Mouse (Mus musculus) heart, adult 2 months (tissue): Measurements from ENCODE around the gene Wipf1.
A peak's percentile ranks its signal among the peaks of the same experiment; 100 is the strongest.

Source experiments
- CTCF ChIP-seq: fragments of 200-600 bp; IDR thresholded peaks from 2 replicates; pipeline ENCODE4 v1.8.1; 2022; ENCODE audit warnings: antibody characterized with exemption, mild to moderate bottlenecking, moderate library complexity
- EP300 ChIP-seq: fragments of 200-500 bp; IDR thresholded peaks from 2 replicates; pipeline ENCODE4 v1.6.1; 2011; ENCODE audit warnings: low read depth, low read length, control low read depth; ENCODE audit not compliant: insufficient read depth
- POLR2A ChIP-seq: fragments of 200-500 bp; IDR thresholded peaks from 2 replicates; pipeline ENCODE4 v1.6.1; 2011; ENCODE audit warnings: mild to moderate bottlenecking, low read depth, low read length, control low read depth; ENCODE audit not compliant: insufficient read depth

DNA sequence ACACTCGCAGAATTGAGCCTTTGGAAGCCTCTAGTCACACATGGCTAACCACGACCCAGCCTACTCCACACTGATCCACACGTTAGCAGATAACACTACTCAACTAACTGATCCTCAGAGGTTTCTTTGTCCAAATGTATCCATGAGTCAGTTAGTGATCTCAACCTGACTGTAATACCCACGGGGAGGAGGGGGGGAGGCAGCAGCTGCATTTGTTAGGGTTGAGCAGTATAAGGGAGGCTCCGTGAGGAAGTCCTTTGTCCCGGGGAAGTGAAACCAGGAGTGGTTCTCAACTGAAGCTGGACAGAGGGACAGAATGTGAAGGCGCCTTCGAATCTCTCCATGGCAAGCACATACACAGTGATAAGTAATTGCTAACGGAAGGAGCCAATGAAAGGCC lies 2.8 kb downstream of the Wipf1 start:
- TF ChIP-seq CTCF (no peak), EP300 (0 out of 2 replicates have a peak, but pooled peaks have one; percentile 19), POLR2A (no peak)
